Mouse (Mus musculus) intestine, embryonic 14.5 days (tissue): ENCODE measurements around the gene Defb43. TPM values are rescaled to one million over a fixed set of nuclear protein-coding genes. Genes with fewer than 3 reads are reported as not detected.

Experiments
- ATAC-seq: fragments of 200-750 bp; cut with Nextera tagmentation; replicated peaks from 2 replicates; pipeline ENCODE4 v1.8.0; 2017; ENCODE audit warnings: low read depth, moderate number of reproducible peaks, moderate TSS enrichment, moderate library complexity; ENCODE audit not compliant: low FRiP score, low TSS enrichment
- DNase-seq: peaks from one replicate; pipeline ENCODE4 v3.0.0-alpha.2; 2018; ENCODE audit warnings: low spot score
- H3K27ac ChIP-seq: fragments of 300-500 bp; sonication (generic); 2 replicates; pipeline ENCODE4 v1.5.1; 2014; ENCODE audit warnings: low read depth, mild to moderate bottlenecking, control low read depth
- H3K27me3 ChIP-seq: fragments of 300-500 bp; sonication (generic); replicated peaks from 2 replicates; pipeline ENCODE4 v1.6.1; 2014; ENCODE audit warnings: low read length, control low read depth; ENCODE audit not compliant: control insufficient read depth, insufficient read depth
- H3K36me3 ChIP-seq: fragments of 300-500 bp; sonication (generic); 2 replicates; pipeline ENCODE4 v1.6.1; 2014; ENCODE audit warnings: low read length, control low read depth; ENCODE audit not compliant: control insufficient read depth, insufficient read depth
- H3K4me1 ChIP-seq: fragments of 300-500 bp; sonication (generic); replicated peaks from 2 replicates; pipeline ENCODE4 v1.6.1; 2014; ENCODE audit warnings: low read length, control low read depth, mixed read lengths; ENCODE audit not compliant: control insufficient read depth, insufficient read depth
- H3K4me2 ChIP-seq: fragments of 300-500 bp; sonication (generic); 2 replicates; pipeline ENCODE4 v1.6.1; 2014; ENCODE audit warnings: low read length
- H3K4me3 ChIP-seq: fragments of 300-500 bp; sonication (generic); 2 replicates; pipeline ENCODE4 v1.5.1; 2014; ENCODE audit warnings: low read depth, low read length, control low read depth, mixed read lengths
- H3K9ac ChIP-seq: fragments of 300-500 bp; sonication (generic); 2 replicates; pipeline ENCODE4 v1.6.1; 2014; ENCODE audit warnings: mild to moderate bottlenecking, low read length
- H3K9me3 ChIP-seq: fragments of 300-500 bp; sonication (generic); 2 replicates; pipeline ENCODE4 v1.6.1; 2016; ENCODE audit warnings: low read length, control low read depth; ENCODE audit not compliant: control insufficient read depth
- WGBS: fragments of 180-500 bp; shearing (Covaris S2); extraction: QIAGEN DNeasy Blood & Tissue Kit; methylation state at CpG from one replicate; pipeline ENCODE4 v1.1.7; 2014; 5-methylcytosine and 5-hydroxymethylcytosine counted together
- polyA plus RNA-seq: library from polyadenylated mRNA; unstranded; fragments of >200 nt; fragmentation: Nextera tagmentation; extraction: Ambion mirVana; gene quantifications from 2 replicates; pipeline ENCODE4 v1.2.1, GENCODE M21; 2014

Gene Defb43
- not detected in 2 replicates for polyA plus RNA-seq

- ATAC-seq, result no peak
These were observed at the start of gene Defb43 for GRCm38 (mm10) chr14:63011471-63011870. Gene Defb43, plus strand, starts transcription at chr14:63011771.

DNA sequence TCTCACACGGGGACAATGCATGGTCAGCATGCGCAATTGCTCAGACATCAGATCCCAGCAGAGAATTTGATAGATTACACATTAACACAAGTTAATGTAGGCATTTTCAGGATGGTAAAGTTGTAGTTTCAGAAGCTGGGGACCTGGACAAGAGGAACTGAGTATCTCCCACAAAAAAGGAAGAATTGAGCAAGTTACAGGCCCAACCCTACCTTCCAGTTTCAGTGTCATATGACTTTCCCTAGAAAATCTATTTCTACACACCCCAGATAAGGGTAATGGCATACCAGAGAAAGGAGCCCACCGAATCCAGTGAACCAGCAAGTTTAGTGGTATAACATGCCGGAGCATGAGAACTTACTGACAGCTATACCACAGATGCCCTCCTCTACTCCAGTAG is 47.9 kb upstream of the Defb43 start:
- Histone ChIP-seq H3K27me3 (no peaks in the 10 kb centered on the region), H3K27ac (no peak overlapping the region), H3K9ac (no peak overlapping the region), H3K4me2 (no peak overlapping the region), H3K9me3 (no peaks in the 10 kb centered on the region), H3K4me3 (no peak overlapping the region), H3K4me1 (peaks cover 8% of the 10 kb centered on the region; the same call in 1 of the 2 replicates), H3K36me3 (peaks cover 5% of the 10 kb centered on the region; the same call in 1 of the 2 replicates)
- no peak for ATAC-seq
- WGBS, result 86% methylated on average over 4 of the region's 4 CpGs
- DNase-seq, result no peak

More at GRCm38 (mm10) chr14:63011471-63011870, at the start of gene Defb43:
- no peak within 1 kb of the TSS for H3K4me2 ChIP-seq
- no peak within 1 kb of the TSS for H3K4me3 ChIP-seq
- H3K36me3 ChIP-seq, result no peaks in the 10 kb centered on the region
- no peaks in the 10 kb centered on the region for H3K9me3 ChIP-seq
- no peak within 1 kb of the TSS for H3K27ac ChIP-seq
- 89% methylated on average over 5 of the region's 5 CpGs for WGBS
- no peaks in the 10 kb centered on the region for H3K27me3 ChIP-seq
- H3K4me1 ChIP-seq, result no peaks in the 10 kb centered on the region
- H3K9ac ChIP-seq, result no peak within 1 kb of the TSS
- no peak for DNase-seq

- Histone ChIP-seq H3K4me1 (peaks cover 8% of the 10 kb centered on the region; the same call in 1 of the 2 replicates), H3K27ac (no peak overlapping the region), H3K4me2 (peak overlapping the region; percentile 52; the same call in 1 of the 2 replicates), H3K4me3 (no peak overlapping the region), H3K9ac (no peak overlapping the region), H3K9me3 (no peaks in the 10 kb centered on the region), H3K27me3 (no peaks in the 10 kb centered on the region), H3K36me3 (no peaks in the 10 kb centered on the region)
- 81% methylated on average over 5 of the region's 5 CpGs for WGBS
- ATAC-seq (0 out of 2 replicates have a peak, but pooled peaks have one; percentile 32), DNase-seq (peak; percentile 50)
These were observed 46.2 kb upstream of the Defb43 start for GRCm38 (mm10) chr14:62965342-62965741.

DNA sequence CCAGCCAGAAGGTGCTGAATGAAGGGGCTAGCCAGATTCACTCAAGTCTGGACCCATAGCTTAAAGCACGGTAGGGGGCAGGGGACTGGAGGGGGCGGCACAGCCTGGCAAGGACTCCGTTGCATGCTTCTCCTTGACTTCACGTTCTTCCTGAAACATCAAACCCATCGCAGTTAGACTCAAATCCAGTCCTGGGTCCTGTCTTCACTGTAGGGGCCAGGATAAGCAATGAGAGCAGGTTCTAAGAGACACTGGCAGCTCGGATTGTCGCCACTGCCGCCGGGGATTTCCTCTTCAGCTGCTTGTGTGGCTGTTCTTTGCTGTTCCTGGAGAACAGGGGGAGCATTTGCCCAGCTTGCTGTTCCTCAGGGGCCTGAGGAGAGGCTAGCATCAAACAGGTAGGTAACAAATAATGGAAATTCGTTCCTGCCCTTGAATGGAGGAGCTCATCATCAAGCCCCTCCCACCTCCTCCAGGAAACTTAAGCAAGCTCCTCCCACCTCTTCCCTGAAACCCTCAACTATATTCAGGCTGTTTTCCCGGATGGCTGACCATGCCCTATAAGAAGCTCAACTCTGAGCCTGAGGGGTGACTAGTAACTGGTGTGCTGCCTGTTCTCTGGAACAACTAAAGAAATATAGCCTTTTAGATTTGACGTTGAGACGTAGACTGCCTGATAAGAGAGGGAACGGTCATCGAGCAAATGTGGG is 45.6 kb upstream of the Defb43 start:
- peak; percentile 59 for DNase-seq
- WGBS, result 15% methylated on average over 15 of the region's 15 CpGs
- H3K27ac ChIP-seq, result no peak overlapping the region

GRCm38 (mm10) chr14:62975046-62975445 is 36.5 kb upstream of the Defb43 start:
- DNase-seq (peak; percentile 82), ATAC-seq (no peak)
- 15% methylated on average over 5 of the region's 5 CpGs for WGBS

More for the DNA sequence above, 45.6 kb upstream of the Defb43 start:
- no peaks in the 10 kb centered on the region for H3K9me3 ChIP-seq
- H3K4me2 ChIP-seq, result peak overlapping the region; percentile 52
- H3K4me1 ChIP-seq, result peaks cover 8% of the 10 kb centered on the region; the same call in 1 of the 2 replicates
- H3K9ac ChIP-seq, result peak overlapping the region; percentile 3; the same call in 1 of the 2 replicates
- no peaks in the 10 kb centered on the region for H3K36me3 ChIP-seq
- ATAC-seq, result no peak
- H3K27me3 ChIP-seq, result no peaks in the 10 kb centered on the region
- H3K4me3 ChIP-seq, result peak overlapping the region; percentile 18

GRCm38 (mm10) chr14:62979815-62980214 is 31.8 kb upstream of the Defb43 start:
- Histone ChIP-seq H3K4me1 (no peaks in the 10 kb centered on the region), H3K9me3 (no peaks in the 10 kb centered on the region), H3K9ac (no peak overlapping the region), H3K4me2 (no peak overlapping the region), H3K36me3 (no peaks in the 10 kb centered on the region), H3K27me3 (no peaks in the 10 kb centered on the region), H3K27ac (no peak overlapping the region), H3K4me3 (no peak overlapping the region)
- DNase-seq (peak; percentile 16), ATAC-seq (no peak)
- WGBS, result 80% methylated on average over 1 of the region's 1 CpGs

More at GRCm38 (mm10) chr14:62975046-62975445, 36.5 kb upstream of the Defb43 start:
- no peak overlapping the region for H3K4me3 ChIP-seq
- no peaks in the 10 kb centered on the region for H3K27me3 ChIP-seq
- no peaks in the 10 kb centered on the region for H3K9me3 ChIP-seq
- no peak overlapping the region for H3K27ac ChIP-seq
- H3K4me1 ChIP-seq, result no peaks in the 10 kb centered on the region
- H3K36me3 ChIP-seq, result no peaks in the 10 kb centered on the region
- no peak overlapping the region for H3K9ac ChIP-seq
- H3K4me2 ChIP-seq, result no peak overlapping the region

DNA sequence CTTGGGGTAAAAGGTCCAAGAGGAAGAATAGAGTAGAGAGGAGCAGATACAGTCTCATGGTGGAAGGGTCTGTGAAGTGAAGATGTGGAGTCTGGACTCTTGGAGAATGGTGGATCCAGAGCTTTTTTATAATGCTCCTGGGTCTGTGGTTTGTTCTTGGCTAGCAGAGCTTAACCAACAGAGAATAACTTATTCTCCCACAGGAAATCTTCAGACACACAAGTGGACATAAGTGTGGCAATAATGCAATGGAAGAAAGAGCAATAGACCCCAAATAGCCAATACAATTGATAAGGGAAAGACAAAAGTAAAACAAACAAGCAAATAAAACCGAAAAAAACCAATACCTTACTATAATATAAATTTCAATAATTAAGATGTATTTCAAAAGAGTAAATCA is 27.2 kb upstream of the Defb43 start, which contains the start of gene Defb48:
TSS of gene Defb48 (minus strand) at position 101 of the 400 bp plus-strand sequence.
- no peaks in the 10 kb centered on the region for H3K27me3 ChIP-seq
- no peaks in the 10 kb centered on the region for H3K4me1 ChIP-seq
- H3K9ac ChIP-seq, result no peak within 1 kb of the TSS
- H3K36me3 ChIP-seq, result no peaks in the 10 kb centered on the region
- DNase-seq (no peak), ATAC-seq (no peak)
- WGBS, result 68% methylated on average over 1 of the region's 1 CpGs
- no peak within 1 kb of the TSS for H3K4me3 ChIP-seq
- no peak within 1 kb of the TSS for H3K4me2 ChIP-seq
- no peaks in the 10 kb centered on the region for H3K9me3 ChIP-seq
- no peak within 1 kb of the TSS for H3K27ac ChIP-seq

DNA sequence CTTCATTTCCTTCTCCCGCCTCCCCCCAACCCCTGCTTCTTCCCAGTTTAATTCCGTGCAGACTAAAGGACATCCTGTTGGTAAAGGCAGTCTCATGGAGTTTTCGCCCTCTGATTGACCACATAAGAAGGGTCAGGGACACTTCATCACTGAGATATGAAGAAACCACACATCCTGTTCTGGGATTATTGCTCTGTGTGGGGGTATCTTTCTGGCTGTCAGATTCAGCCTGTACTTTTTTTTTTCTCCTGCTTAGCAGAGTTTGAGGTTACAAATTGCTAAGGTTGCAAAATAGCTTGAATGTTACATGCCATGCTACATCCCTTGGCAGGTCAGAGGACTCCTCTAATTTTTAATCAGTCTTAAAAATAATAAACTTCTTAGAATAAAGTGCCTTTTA is 20.3 kb upstream of the Defb43 start:
- DNase-seq (no peak), ATAC-seq (no peak)
- WGBS, result 62% methylated on average over 3 of the region's 3 CpGs

More for the DNA sequence above, 20.3 kb upstream of the Defb43 start:
- Histone ChIP-seq H3K9me3 (no peaks in the 10 kb centered on the region), H3K27ac (no peak overlapping the region), H3K27me3 (no peaks in the 10 kb centered on the region), H3K4me2 (no peak overlapping the region), H3K36me3 (no peaks in the 10 kb centered on the region), H3K4me3 (no peak overlapping the region), H3K4me1 (no peaks in the 10 kb centered on the region), H3K9ac (no peak overlapping the region)
